Mouse (Mus musculus): ENCODE measurements at regions not wholly inside any gene's neighbourhood (a gene's known extent, or its start where the extent isn't known, plus 50 kb on each side); places are given as distances from the start of the nearest gene placed in this dataset.

GRCm38 (mm10) chr6:31702931-31703330 is 139.2 kb upstream of the Podxl start:
- no peak for TF ChIP-seq POLR2A (IDR thresholded peaks at IDR 0.05; ENCODE audit: low read depth, low read length)
- no peak for TF ChIP-seq CTCF (IDR thresholded peaks at IDR 0.05; ENCODE audit: extremely low read depth, insufficient read length, insufficient replicate concordance, low read depth, low read length)
